Mouse (Mus musculus) layer of hippocampus, adult 6 months (tissue): ENCODE data around the gene Sgcg. TPM values are rescaled to one million over a fixed set of nuclear protein-coding genes. Genes with fewer than 3 reads are reported as not detected.

Source experiments
- long read RNA-seq, 2 experiments: library from polyadenylated mRNA; unstranded; transcript quantifications; one replicate each; pipeline ENCODE4 v2.0.0; 2019 to 2020
- polyA plus RNA-seq: library from polyadenylated mRNA; unstranded; fragments of <200 nt; fragmentation: Nextera tagmentation; gene quantifications from 2 replicates; pipeline ENCODE4 v1.2.3, GENCODE M21; 2021

The Sgcg gene
- polyA plus RNA-seq, result 0.15 and 0.21 TPM in 2 replicates
- long read RNA-seq, experiment 1, partial matches to known transcripts, result 0 of 1 reads
- long read RNA-seq, experiment 1, other reads (novel, unspliced or antisense), result 0 of 1 reads
- long read RNA-seq, experiment 2, result 0 reads

DNA sequence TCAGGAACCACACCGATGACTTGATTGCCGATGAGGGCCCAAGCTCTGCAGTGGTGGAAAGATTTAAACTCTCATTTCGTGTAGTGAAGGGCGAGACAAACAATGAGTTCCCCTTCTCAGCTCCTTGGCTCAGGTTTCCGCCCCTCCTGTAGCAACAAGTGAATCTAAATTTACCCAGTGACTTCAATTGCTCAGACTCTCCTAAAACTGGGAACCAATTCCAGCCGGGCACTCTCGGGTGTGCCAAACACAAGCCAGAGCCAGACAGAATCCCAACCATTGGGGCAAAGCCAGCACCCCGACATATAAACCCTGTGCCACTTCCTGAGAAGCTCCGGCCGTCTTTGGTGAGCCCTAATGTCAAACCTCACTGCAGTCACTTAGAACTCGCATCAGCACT, at the start of gene Sgcg:
Gene Sgcg, minus strand, starts transcription at position 139 of the 400 bp plus-strand sequence.

Other genes starting within 250 kb of the Sgcg start
- gene Tnfrsf19, start 212.0 kb downstream of the Sgcg start, polyA plus RNA-seq, result 24.3 and 28.9 TPM in 2 replicates
- 6.5 and 6.9 TPM in 2 replicates for gene Sacs, start 120.0 kb downstream of the Sgcg start, polyA plus RNA-seq
- gene Arl11, start 51.3 kb upstream of the Sgcg start, polyA plus RNA-seq, result 1.1 and 1.6 TPM in 2 replicates
- 11.5 and 12.4 TPM in 2 replicates for gene Ebpl, start 101.9 kb upstream of the Sgcg start, polyA plus RNA-seq
- gene Kpna3, start 181.4 kb upstream of the Sgcg start, polyA plus RNA-seq, result 30.8 and 33.9 TPM in 2 replicates